Mouse (Mus musculus) heart, postnatal 0 days (tissue): ENCODE data around the gene Irf3. TPM values are rescaled to one million over a fixed set of nuclear protein-coding genes. Genes with fewer than 3 reads are reported as not detected.

Experiments used
- ATAC-seq: fragments of 200-750 bp; cut with Nextera tagmentation; 2 replicates; pipeline ENCODE4 v1.8.0; 2017; ENCODE audit warnings: low read depth, moderate number of reproducible peaks, moderate library complexity; ENCODE audit not compliant: insufficient read depth
- DNase-seq: peaks from one replicate; pipeline ENCODE4 v3.0.0-alpha.2; 2016; ENCODE audit warnings: low spot score
- H3K27ac ChIP-seq: fragments of 300-500 bp; sonication (generic); 2 replicates; pipeline ENCODE4 v1.5.1; 2014; ENCODE audit warnings: low read depth, mild to moderate bottlenecking
- H3K27me3 ChIP-seq: fragments of 300-500 bp; sonication (generic); 2 replicates; pipeline ENCODE4 v1.6.1; 2014; ENCODE audit warnings: low read length, mixed read lengths; ENCODE audit not compliant: control insufficient read depth, insufficient read depth
- H3K36me3 ChIP-seq: fragments of 300-500 bp; sonication (generic); replicated peaks from 2 replicates; pipeline ENCODE4 v1.6.1; 2014; ENCODE audit warnings: low read length, mixed read lengths; ENCODE audit not compliant: control insufficient read depth, insufficient read depth
- H3K4me1 ChIP-seq: fragments of 300-500 bp; sonication (generic); 2 replicates; pipeline ENCODE4 v1.6.1; 2014; ENCODE audit warnings: antibody characterized with exemption; ENCODE audit not compliant: control insufficient read depth, insufficient read depth
- H3K4me2 ChIP-seq: fragments of 300-500 bp; sonication (generic); 2 replicates; pipeline ENCODE4 v1.6.1; 2014; ENCODE audit warnings: low read depth, mild to moderate bottlenecking, low read length, moderate library complexity
- H3K4me3 ChIP-seq: fragments of 300-500 bp; sonication (generic); 2 replicates; pipeline ENCODE4 v1.5.1; 2014; ENCODE audit warnings: low read depth, low read length
- H3K9ac ChIP-seq: fragments of 300-500 bp; sonication (generic); replicated peaks from 2 replicates; pipeline ENCODE4 v1.6.1; 2014; ENCODE audit warnings: low read depth, low read length, mixed read lengths
- H3K9me3 ChIP-seq: fragments of 300-500 bp; sonication (generic); replicated peaks from 2 replicates; pipeline ENCODE4 v1.6.1; 2016; ENCODE audit warnings: low read length; ENCODE audit not compliant: control insufficient read depth
- CTCF ChIP-seq: IDR thresholded peaks from 2 replicates; pipeline ENCODE4 v1.5.1; 2016; ENCODE audit warnings: antibody characterized with exemption, control low read depth, low read depth
- EP300 ChIP-seq: IDR thresholded peaks from 2 replicates; pipeline ENCODE4 v1.6.1; 2016; ENCODE audit warnings: antibody characterized with exemption, low read depth
- WGBS: fragments of 180-500 bp; shearing (Covaris S2); extraction: QIAGEN DNeasy Blood & Tissue Kit; methylation state at CpG from one replicate; pipeline ENCODE4 v1.1.7; 2014; 5-methylcytosine and 5-hydroxymethylcytosine counted together
- polyA plus RNA-seq: library from polyadenylated mRNA; unstranded; fragments of >200 nt; fragmentation: Nextera tagmentation; extraction: Ambion mirVana; gene quantifications from 2 replicates; pipeline ENCODE4 v1.2.1, GENCODE M21; 2015
- total RNA-seq: library from RNA; depleted of rRNA; stranded (reverse); fragments of >200 nt; gene quantifications from 2 replicates; pipeline ENCODE4 v1.2.3, GENCODE M21; 2014; ENCODE audit warnings: low replicate concordance

Gene Irf3
- total and polyA plus RNA-seq, 2 experiments from 2014 or later = 44.8 to 61.1 TPM

DNA sequence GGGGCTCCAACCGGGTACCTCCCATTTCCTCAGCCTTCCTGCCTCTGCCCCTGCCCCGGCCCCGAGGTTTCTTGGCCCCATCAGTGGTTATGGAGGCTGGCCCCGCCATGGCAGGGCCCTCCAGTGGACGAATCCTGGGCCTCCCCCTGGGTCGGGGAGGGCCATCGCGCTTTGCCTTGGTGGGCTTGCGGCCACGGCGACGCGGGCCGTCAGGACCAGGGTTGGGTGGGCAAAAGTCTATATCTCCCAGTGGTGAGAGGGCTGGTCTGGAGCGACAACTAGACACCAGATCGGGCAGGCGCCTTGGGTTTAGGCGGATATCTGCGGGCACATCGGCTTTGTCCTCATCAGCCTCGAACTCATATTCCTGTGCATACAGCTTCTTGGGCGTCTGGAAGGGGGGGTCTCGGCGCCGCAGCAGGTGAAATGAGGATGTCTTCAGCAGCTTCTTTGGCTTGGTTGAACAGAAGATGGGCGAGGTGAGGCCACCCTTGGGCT lies 49.5 kb downstream of the Irf3 start:
- H3K9me3 ChIP-seq = no peaks in the 10 kb centered on the region
- no peak overlapping the region for H3K27ac ChIP-seq
- 93% methylated on average over 26 of the region's 26 CpGs for WGBS
- peaks cover 10% of the 10 kb centered on the region for H3K4me1 ChIP-seq
- ATAC-seq (no peak), DNase-seq (no peak)
- H3K36me3 ChIP-seq = peaks cover 88% of the 10 kb centered on the region
- TF ChIP-seq CTCF (no peak), EP300 (no peak)
- no peak overlapping the region for H3K4me2 ChIP-seq
- no peak overlapping the region for H3K9ac ChIP-seq
- no peak overlapping the region for H3K4me3 ChIP-seq
- H3K27me3 ChIP-seq = no peaks in the 10 kb centered on the region

DNA sequence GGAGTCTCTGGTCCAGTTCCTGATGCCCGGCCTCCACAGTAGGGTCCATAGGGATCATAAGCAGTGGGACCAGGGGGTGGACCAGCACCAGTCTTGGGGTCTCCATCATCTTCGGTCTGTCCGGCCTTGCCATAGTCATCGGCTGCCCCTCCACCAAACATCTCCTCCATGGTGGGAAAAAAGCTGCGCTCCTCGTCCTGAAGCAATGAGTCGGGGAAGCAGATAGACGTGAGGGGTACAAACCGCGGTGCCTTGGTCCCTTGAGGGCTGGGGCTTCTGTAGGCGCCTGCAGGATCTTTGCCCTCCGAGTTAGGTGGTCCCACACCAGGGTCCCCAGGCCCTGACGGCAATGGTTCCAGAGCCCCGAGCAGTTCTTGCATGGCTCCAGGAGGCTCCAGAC lies 50.0 kb downstream of the Irf3 start:
- TF ChIP-seq EP300 (no peak), CTCF (no peak)
- Histone ChIP-seq H3K27ac (no peak overlapping the region), H3K4me3 (no peak overlapping the region), H3K4me2 (no peak overlapping the region), H3K4me1 (peaks cover 14% of the 10 kb centered on the region), H3K36me3 (peaks cover 83% of the 10 kb centered on the region), H3K9ac (no peak overlapping the region), H3K27me3 (no peaks in the 10 kb centered on the region), H3K9me3 (no peaks in the 10 kb centered on the region)
- ATAC-seq = no peak
- no peak for DNase-seq
- WGBS = 98% methylated on average over 14 of the region's 14 CpGs

- Histone ChIP-seq H3K9me3 (no peaks in the 10 kb centered on the region), H3K4me1 (peaks cover 14% of the 10 kb centered on the region), H3K27ac (no peak overlapping the region), H3K36me3 (peaks cover 75% of the 10 kb centered on the region), H3K9ac (no peak overlapping the region), H3K27me3 (no peaks in the 10 kb centered on the region), H3K4me3 (no peak overlapping the region), H3K4me2 (no peak overlapping the region)
- 90% methylated on average over 38 of the region's 38 CpGs for WGBS
- DNase-seq = no peak
- no peak for ATAC-seq
- no peak for TF ChIP-seq CTCF
- TF ChIP-seq EP300 = no peak
Measured at GRCm38 (mm10) chr7:45048001-45048890, 50.8 kb downstream of the Irf3 start.

GRCm38 (mm10) chr7:45048923-45049657 lies 51.6 kb downstream of the Irf3 start:
- no peak for TF ChIP-seq EP300
- no peak for TF ChIP-seq CTCF
- Histone ChIP-seq H3K27me3 (no peaks in the 10 kb centered on the region), H3K4me3 (no peak overlapping the region), H3K9me3 (no peaks in the 10 kb centered on the region), H3K4me1 (peaks cover 14% of the 10 kb centered on the region), H3K27ac (no peak overlapping the region), H3K36me3 (peaks cover 67% of the 10 kb centered on the region), H3K9ac (no peak overlapping the region), H3K4me2 (no peak overlapping the region)
- DNase-seq = no peak
- no peak for ATAC-seq
- WGBS = 89% methylated on average over 19 of the region's 23 CpGs

- ATAC-seq (peak; percentile 8; the same call in 1 of the 2 replicates), DNase-seq (peak; percentile 86)
- H3K4me3 ChIP-seq = peak overlapping the region; percentile 67
- 16% methylated on average over 16 of the region's 16 CpGs for WGBS
- H3K27me3 ChIP-seq = no peaks in the 10 kb centered on the region
- TF ChIP-seq EP300 = no peak
- TF ChIP-seq CTCF = no peak
- H3K4me2 ChIP-seq = peak overlapping the region; percentile 99
- 0 out of 2 replicates have a peak overlapping the region, but pooled peaks have one; percentile 18 for H3K27ac ChIP-seq
- H3K9me3 ChIP-seq = no peaks in the 10 kb centered on the region
- 0 out of 2 replicates have a peak overlapping the region, but pooled peaks have one; percentile 76 for H3K9ac ChIP-seq
- peaks cover 47% of the 10 kb centered on the region for H3K36me3 ChIP-seq
- peaks cover 14% of the 10 kb centered on the region for H3K4me1 ChIP-seq
Measured at GRCm38 (mm10) chr7:45050945-45051600, 53.6 kb downstream of the Irf3 start.
